Mouse (Mus musculus) heart, adult 2 months (tissue): ENCODE measurements around the gene Tmem107. TPM values are rescaled to one million over a fixed set of nuclear protein-coding genes. Genes with fewer than 3 reads are reported as not detected.

Experiments
- DNase-seq, 2 experiments: peaks; one replicate each; pipeline ENCODE4 v3.0.0; 2021
- H3K27ac ChIP-seq: fragments of 200-600 bp; 2 replicates; pipeline ENCODE4 v1.8.1; 2022
- H3K27me3 ChIP-seq: fragments of 200-500 bp; 2 replicates; pipeline ENCODE4 v1.6.1; 2012; ENCODE audit warnings: mild to moderate bottlenecking, low read length, inconsistent platforms, mixed read lengths; ENCODE audit not compliant: control insufficient read depth, insufficient read depth
- H3K36me3 ChIP-seq: fragments of 200-500 bp; 2 replicates; pipeline ENCODE4 v1.6.1; 2012; ENCODE audit warnings: low read length, inconsistent platforms; ENCODE audit not compliant: control insufficient read depth, insufficient read depth
- H3K4me1 ChIP-seq: fragments of 200-500 bp; 2 replicates; pipeline ENCODE4 v1.6.1; 2011; ENCODE audit warnings: low read length; ENCODE audit not compliant: control insufficient read depth, insufficient read depth
- H3K4me3 ChIP-seq: fragments of 200-600 bp; 2 replicates; pipeline ENCODE4 v1.8.1; 2022
- H3K79me2 ChIP-seq: fragments of 200-500 bp; replicated peaks from 2 replicates; pipeline ENCODE4 v1.6.1; 2012; ENCODE audit warnings: mild to moderate bottlenecking, inconsistent platforms, low read length, moderate library complexity, mixed read lengths; ENCODE audit not compliant: control insufficient read depth, insufficient read depth
- H3K9ac ChIP-seq: fragments of 200-500 bp; 2 replicates; pipeline ENCODE4 v1.6.1; 2012; ENCODE audit warnings: low read depth, mild to moderate bottlenecking, control low read depth, inconsistent platforms, low read length, mixed read lengths
- CTCF ChIP-seq: fragments of 200-600 bp; IDR thresholded peaks from 2 replicates; pipeline ENCODE4 v1.8.1; 2022; ENCODE audit warnings: antibody characterized with exemption, mild to moderate bottlenecking, moderate library complexity
- EP300 ChIP-seq: fragments of 200-500 bp; IDR thresholded peaks from 2 replicates; pipeline ENCODE4 v1.6.1; 2011; ENCODE audit warnings: low read depth, low read length, control low read depth; ENCODE audit not compliant: insufficient read depth
- POLR2A ChIP-seq: fragments of 200-500 bp; IDR thresholded peaks from 2 replicates; pipeline ENCODE4 v1.6.1; 2011; ENCODE audit warnings: mild to moderate bottlenecking, low read depth, low read length, control low read depth; ENCODE audit not compliant: insufficient read depth
- WGBS: fragments of 180-500 bp; shearing (Covaris S2); methylation state at CpG from one replicate; pipeline ENCODE4 v1.1.7; 2018; 5-methylcytosine and 5-hydroxymethylcytosine counted together
- intact Hi-C: fragments of 180-260 bp; cut with DNase I; formaldehyde crosslinking; loops from one replicate; pipeline ENCODE4 v1.15.1; 2025
- polyA plus RNA-seq: library from polyadenylated mRNA; depleted of rRNA; stranded (reverse); fragments of >200 nt; gene quantifications from 2 replicates; pipeline ENCODE4 v1.2.3, GENCODE M21; 2012
- total RNA-seq, 2 experiments: library from RNA; stranded (reverse); gene quantifications; 2 replicates each; pipeline ENCODE4 v1.2.3; 2021

Gene Tmem107
- total and polyA plus RNA-seq, 3 experiments = 5.6 to 15.9 (median 6.6) TPM

- peaks cover 8% of the 10 kb centered on the region for H3K4me1 ChIP-seq
- H3K9ac ChIP-seq = no peak overlapping the region
- peaks cover 7% of the 10 kb centered on the region for H3K79me2 ChIP-seq
- no peak overlapping the region for H3K27ac ChIP-seq
- 76% methylated on average over 2 of the region's 2 CpGs for WGBS
- H3K4me3 ChIP-seq = no peak overlapping the region
- peaks cover 5% of the 10 kb centered on the region for H3K36me3 ChIP-seq
- no peaks in the 10 kb centered on the region for H3K27me3 ChIP-seq
- no peak for TF ChIP-seq POLR2A
- TF ChIP-seq EP300 = no peak
- TF ChIP-seq CTCF = no peak
- intact Hi-C loops = no loop called here
- peak in 1 of 2 experiments; percentile 18 for DNase-seq
Measured at GRCm38 (mm10) chr11:69087597-69087996, 17.0 kb downstream of the Tmem107 start.

- peaks cover 5% of the 10 kb centered on the region for H3K36me3 ChIP-seq
- H3K4me3 ChIP-seq = peak within 1 kb of the TSS; percentile 99
- intact Hi-C loops = loop anchor here (2.0 kb wide), 1 partner anchor 15 kb away; no protein-coding TSS in a partner anchor
- TF ChIP-seq CTCF (no peak), POLR2A (peak; percentile 70; the same call in 1 of the 2 replicates), EP300 (no peak)
- peaks cover 8% of the 10 kb centered on the region for H3K4me1 ChIP-seq
- H3K9ac ChIP-seq = peak within 1 kb of the TSS; percentile 100
- under 1% methylated on average over 50 of the region's 67 CpGs for WGBS
- DNase-seq = peak; percentile 94 to 96
- H3K27me3 ChIP-seq = no peaks in the 10 kb centered on the region
- H3K27ac ChIP-seq = peak within 1 kb of the TSS; percentile 100
- peaks cover 7% of the 10 kb centered on the region for H3K79me2 ChIP-seq
Measured at GRCm38 (mm10) chr11:69088103-69088855, 17.7 kb downstream of the Tmem107 start, which contains the start of gene Vamp2. Vamp2 (plus strand) TSS chr11:69088490.

GRCm38 (mm10) chr11:69088856-69089615 is 18.4 kb downstream of the Tmem107 start:
- Histone ChIP-seq H3K9ac (peak overlapping the region; percentile 100), H3K4me3 (peak overlapping the region; percentile 99), H3K36me3 (peaks cover 5% of the 10 kb centered on the region), H3K79me2 (peaks cover 7% of the 10 kb centered on the region), H3K27ac (peak overlapping the region; percentile 100), H3K4me1 (peaks cover 8% of the 10 kb centered on the region), H3K27me3 (no peaks in the 10 kb centered on the region)
- DNase-seq = no peak
- intact Hi-C loops = loop anchor here (2.0 kb wide), 1 partner anchor 16 kb away; no protein-coding TSS in a partner anchor
- WGBS = 7% methylated on average over 25 of the region's 25 CpGs
- no peak for TF ChIP-seq CTCF
- no peak for TF ChIP-seq POLR2A
- 0 out of 2 replicates have a peak, but pooled peaks have one; percentile 27 for TF ChIP-seq EP300

- TF ChIP-seq CTCF (no peak), EP300 (no peak), POLR2A (no peak)
- Histone ChIP-seq H3K27me3 (no peaks in the 10 kb centered on the region), H3K4me1 (peaks cover 8% of the 10 kb centered on the region), H3K4me3 (peak overlapping the region; percentile 99), H3K9ac (peak overlapping the region; percentile 100), H3K36me3 (peaks cover 5% of the 10 kb centered on the region), H3K27ac (peak overlapping the region; percentile 100), H3K79me2 (peaks cover 7% of the 10 kb centered on the region)
- intact Hi-C loops = loop anchor here (2.0 kb wide), 1 partner anchor 17 kb away; no protein-coding TSS in a partner anchor
- DNase-seq = peak in 1 of 2 experiments; percentile 39
- 57% methylated on average over 12 of the region's 12 CpGs for WGBS
Measured at GRCm38 (mm10) chr11:69089616-69090290, 19.1 kb downstream of the Tmem107 start.

- Histone ChIP-seq H3K27ac (peak overlapping the region; percentile 100), H3K4me1 (peaks cover 8% of the 10 kb centered on the region), H3K9ac (no peak overlapping the region)
Measured at GRCm38 (mm10) chr11:69090367-69090766, 19.8 kb downstream of the Tmem107 start.

More at GRCm38 (mm10) chr11:69090367-69090766, 19.8 kb downstream of the Tmem107 start:
- peak overlapping the region; percentile 99; the same call in 1 of the 2 replicates for H3K4me3 ChIP-seq
- H3K36me3 ChIP-seq = peaks cover 5% of the 10 kb centered on the region
- WGBS = 41% methylated on average over 6 of the region's 6 CpGs
- peaks cover 7% of the 10 kb centered on the region for H3K79me2 ChIP-seq
- H3K27me3 ChIP-seq = no peaks in the 10 kb centered on the region
- intact Hi-C loops = no loop called here
- DNase-seq = no peak
- TF ChIP-seq CTCF (no peak), POLR2A (0 out of 2 replicates have a peak, but pooled peaks have one; percentile 19), EP300 (no peak)
